In the genomic region with DNA sequence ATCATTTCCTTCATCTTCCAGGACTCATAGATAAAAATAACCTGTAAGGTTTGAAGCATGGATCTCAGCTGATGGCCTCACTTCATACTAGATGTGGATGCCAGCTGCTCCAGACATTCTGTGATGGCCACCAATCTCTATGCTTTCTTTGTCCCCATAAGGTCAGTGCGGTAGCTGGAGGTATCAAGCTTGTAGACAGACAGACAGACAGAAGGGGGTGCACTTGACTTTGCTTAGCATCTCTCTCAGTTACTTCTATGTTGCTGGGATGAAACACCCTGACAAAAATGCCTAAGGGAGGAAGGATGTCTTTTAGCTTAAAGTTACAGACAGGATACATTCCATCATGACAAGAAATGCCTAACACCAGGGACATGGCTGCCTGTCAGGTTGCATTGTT, we compare ENCODE assay signal across 17 mouse cellular contexts.
"Had no signal": no experiment of that assay in that cellular context is flagged by ENCODE, and none has a peak within 500 bp of the region (broad histone marks: within the 10 kb centered on the region; RNA-seq: fewer than 3 reads in every experiment).

No protein-coding gene starts in this region.

- H3K27ac ChIP-seq: midbrain, embryonic 10.5 days; midbrain, embryonic 12.5 days; neural tube, embryonic 13.5 days; neural tube, embryonic 15.5 days; stomach, embryonic 15.5 days; stomach, postnatal 0 days had no signal

- H3K27me3 ChIP-seq: midbrain, embryonic 12.5 days; neural tube, embryonic 13.5 days; neural tube, embryonic 15.5 days; stomach, embryonic 15.5 days had no signal

- H3K9ac ChIP-seq: lung, embryonic 14.5 days; midbrain, embryonic 12.5 days; neural tube, embryonic 13.5 days; neural tube, embryonic 15.5 days; stomach, embryonic 15.5 days had no signal

- ATAC-seq: midbrain, embryonic 16.5 days had no signal

- H3K4me3 ChIP-seq: midbrain, embryonic 10.5 days; midbrain, embryonic 12.5 days; myocyte; neural tube, embryonic 13.5 days; neural tube, embryonic 15.5 days; stomach, embryonic 15.5 days had no signal

- H3K36me3 ChIP-seq: neural tube, embryonic 13.5 days; neural tube, embryonic 15.5 days; stomach, embryonic 15.5 days had no signal

- DNase-seq: lung, embryonic 14.5 days; lung, postnatal 10 days; midbrain, embryonic 14.5 days; retina, postnatal 1 day; right cerebral cortex, adult 18-20 months; right cerebral cortex, postnatal 25 days; right cerebral cortex, postnatal 4 days; thymus, adult 2 months; thymus, postnatal 4 days had no signal

- H3K4me1 ChIP-seq: midbrain, embryonic 10.5 days; midbrain, embryonic 12.5 days; stomach, embryonic 15.5 days had no signal

- H3K9me3 ChIP-seq: midbrain, embryonic 10.5 days; midbrain, embryonic 12.5 days; neural tube, embryonic 13.5 days; neural tube, embryonic 15.5 days; stomach, embryonic 15.5 days had no signal

- H3K4me2 ChIP-seq: lung, embryonic 14.5 days; midbrain, embryonic 12.5 days; neural tube, embryonic 13.5 days; neural tube, embryonic 15.5 days; stomach, embryonic 15.5 days had no signal
